Mouse (Mus musculus) liver, adult 2 months (tissue): ENCODE measurements around the gene Lhx5.

Experiments
- CTCF ChIP-seq: fragments of 200-500 bp; IDR thresholded peaks from 2 replicates; pipeline ENCODE4 v1.5.1; 2011; ENCODE audit warnings: low read depth, low read length, control low read depth
- POLR2A ChIP-seq: fragments of 200-500 bp; IDR thresholded peaks from 2 replicates; pipeline ENCODE4 v1.6.1; 2011; ENCODE audit warnings: low read length, control low read depth; ENCODE audit not compliant: insufficient read depth; ENCODE audit errors: extremely low read depth

GRCm38 (mm10) chr5:120435006-120435681 lies 3.6 kb downstream of the Lhx5 start:
- TF ChIP-seq CTCF (no peak), POLR2A (no peak)
